Mouse (Mus musculus): Measurements from ENCODE around the gene Mxi1. TPM values are rescaled to one million over a fixed set of nuclear protein-coding genes. Genes with fewer than 3 reads are reported as not detected.

Gene Mxi1
- polyA plus RNA-seq, 1 experiment from 2014 or later = 68.4 TPM

GRCm38 (mm10) chr19:53360265-53360958 is 50.1 kb downstream of the Mxi1 start:
- Histone ChIP-seq H3K4me1 (peaks cover 41% of the 10 kb centered on the region), H3K9me3 (no peaks in the 10 kb centered on the region), H3K9ac (replicated peaks) (0 out of 2 replicates have a peak overlapping the region, but pooled peaks have one; percentile 4), H3K27ac (replicated peaks) (peak overlapping the region; percentile 81), H3K4me2 (replicated peaks) (peak overlapping the region; percentile 42), H3K4me3 (peak overlapping the region; percentile 23), H3K27me3 (no peaks in the 10 kb centered on the region), H3K36me3 (no peaks in the 10 kb centered on the region)
- peak; percentile 55 for ATAC-seq (replicated peaks)
- 15% methylated on average over 8 of the region's 8 CpGs for WGBS

- no peaks in the 10 kb centered on the region for H3K36me3 ChIP-seq
- ATAC-seq (replicated peaks) = no peak
- WGBS = 49% methylated on average over 2 of the region's 2 CpGs
- no peaks in the 10 kb centered on the region for H3K9me3 ChIP-seq
- no peak overlapping the region for H3K27ac ChIP-seq (replicated peaks)
- H3K4me3 ChIP-seq = no peak overlapping the region
- H3K27me3 ChIP-seq = no peaks in the 10 kb centered on the region
- H3K4me1 ChIP-seq = peaks cover 47% of the 10 kb centered on the region
- no peak overlapping the region for H3K9ac ChIP-seq (replicated peaks)
- H3K4me2 ChIP-seq (replicated peaks) = no peak overlapping the region
Observed at GRCm38 (mm10) chr19:53362967-53363366, 52.6 kb downstream of the Mxi1 start.

GRCm38 (mm10) chr19:53364551-53364950 is 54.2 kb downstream of the Mxi1 start:
- Histone ChIP-seq H3K36me3 (no peaks in the 10 kb centered on the region), H3K4me2 (replicated peaks) (no peak overlapping the region), H3K4me3 (no peak overlapping the region), H3K9ac (replicated peaks) (no peak overlapping the region), H3K27ac (replicated peaks) (no peak overlapping the region), H3K27me3 (no peaks in the 10 kb centered on the region), H3K4me1 (peaks cover 39% of the 10 kb centered on the region), H3K9me3 (no peaks in the 10 kb centered on the region)
- ATAC-seq (replicated peaks) = no peak
- 65% methylated on average over 2 of the region's 2 CpGs for WGBS

- H3K9ac ChIP-seq (replicated peaks) = no peak overlapping the region
- 0 out of 2 replicates have a peak overlapping the region, but pooled peaks have one; percentile 9 for H3K27ac ChIP-seq (replicated peaks)
- no peak overlapping the region for H3K4me3 ChIP-seq
- H3K9me3 ChIP-seq = no peaks in the 10 kb centered on the region
- no peaks in the 10 kb centered on the region for H3K27me3 ChIP-seq
- H3K36me3 ChIP-seq = no peaks in the 10 kb centered on the region
- no peak for ATAC-seq (replicated peaks)
- 14% methylated on average over 9 of the region's 9 CpGs for WGBS
- peaks cover 35% of the 10 kb centered on the region for H3K4me1 ChIP-seq
- no peak overlapping the region for H3K4me2 ChIP-seq (replicated peaks)
Observed at GRCm38 (mm10) chr19:53364963-53365362, 54.6 kb downstream of the Mxi1 start.

- ATAC-seq (replicated peaks) = no peak
- Histone ChIP-seq H3K4me3 (no peak overlapping the region), H3K9me3 (no peaks in the 10 kb centered on the region), H3K27me3 (no peaks in the 10 kb centered on the region), H3K9ac (replicated peaks) (no peak overlapping the region), H3K4me1 (peaks cover 23% of the 10 kb centered on the region), H3K36me3 (peaks cover 9% of the 10 kb centered on the region), H3K27ac (replicated peaks) (no peak overlapping the region), H3K4me2 (replicated peaks) (no peak overlapping the region)
- 85% methylated on average over 11 of the region's 11 CpGs for WGBS
Observed at GRCm38 (mm10) chr19:53366057-53366775, 55.9 kb downstream of the Mxi1 start.

- 77% methylated on average over 7 of the region's 7 CpGs for WGBS
- Histone ChIP-seq H3K36me3 (peaks cover 15% of the 10 kb centered on the region), H3K4me2 (replicated peaks) (no peak overlapping the region), H3K27me3 (no peaks in the 10 kb centered on the region), H3K27ac (replicated peaks) (no peak overlapping the region), H3K4me3 (no peak overlapping the region), H3K9ac (replicated peaks) (no peak overlapping the region), H3K9me3 (no peaks in the 10 kb centered on the region), H3K4me1 (peaks cover 19% of the 10 kb centered on the region)
- no peak for ATAC-seq (replicated peaks)
Observed at GRCm38 (mm10) chr19:53366881-53367280, 56.6 kb downstream of the Mxi1 start.

GRCm38 (mm10) chr19:53369469-53370043 is 59.2 kb downstream of the Mxi1 start:
- ATAC-seq (replicated peaks) = peak; percentile 59
- no peaks in the 10 kb centered on the region for H3K9me3 ChIP-seq
- H3K36me3 ChIP-seq = peaks cover 39% of the 10 kb centered on the region
- H3K27me3 ChIP-seq = no peaks in the 10 kb centered on the region
- H3K9ac ChIP-seq (replicated peaks) = no peak overlapping the region
- H3K4me3 ChIP-seq = no peak overlapping the region
- H3K4me1 ChIP-seq = peaks cover 14% of the 10 kb centered on the region
- no peak overlapping the region for H3K4me2 ChIP-seq (replicated peaks)
- WGBS = 33% methylated on average over 14 of the region's 14 CpGs
- H3K27ac ChIP-seq (replicated peaks) = no peak overlapping the region

- Histone ChIP-seq H3K4me3 (no peak overlapping the region), H3K36me3 (peaks cover 45% of the 10 kb centered on the region), H3K9me3 (no peaks in the 10 kb centered on the region), H3K27ac (replicated peaks) (no peak overlapping the region), H3K4me1 (peaks cover 8% of the 10 kb centered on the region), H3K9ac (replicated peaks) (no peak overlapping the region), H3K4me2 (replicated peaks) (no peak overlapping the region), H3K27me3 (no peaks in the 10 kb centered on the region)
- 83% methylated on average over 15 of the region's 15 CpGs for WGBS
- no peak for ATAC-seq (replicated peaks)
Observed at GRCm38 (mm10) chr19:53370233-53370632, 59.9 kb downstream of the Mxi1 start.

GRCm38 (mm10) chr19:53371666-53372065 is 61.3 kb downstream of the Mxi1 start, which contains the start of gene Gm10197:
Gene Gm10197 (minus strand): TSS chr19:53371766.
- H3K36me3 ChIP-seq = peaks cover 53% of the 10 kb centered on the region
- 91% methylated on average over 13 of the region's 13 CpGs for WGBS

GRCm38 (mm10) chr19:53373570-53373969 is 63.3 kb downstream of the Mxi1 start:
- Histone ChIP-seq H3K9ac (replicated peaks) (no peak overlapping the region), H3K27ac (replicated peaks) (no peak overlapping the region), H3K9me3 (no peaks in the 10 kb centered on the region), H3K4me3 (no peak overlapping the region), H3K4me2 (replicated peaks) (no peak overlapping the region), H3K36me3 (peaks cover 62% of the 10 kb centered on the region), H3K27me3 (no peaks in the 10 kb centered on the region), H3K4me1 (no peaks in the 10 kb centered on the region)
- WGBS = 93% methylated on average over 2 of the region's 2 CpGs
- no peak for ATAC-seq (replicated peaks)

More at GRCm38 (mm10) chr19:53371666-53372065, 61.3 kb downstream of the Mxi1 start, which contains the start of gene Gm10197:
- ATAC-seq (replicated peaks) = no peak
- H3K4me3 ChIP-seq = no peak within 1 kb of the TSS
- no peak within 1 kb of the TSS for H3K9ac ChIP-seq (replicated peaks)
- H3K4me1 ChIP-seq = no peaks in the 10 kb centered on the region
- no peaks in the 10 kb centered on the region for H3K27me3 ChIP-seq
- H3K9me3 ChIP-seq = no peaks in the 10 kb centered on the region
- no peak within 1 kb of the TSS for H3K27ac ChIP-seq (replicated peaks)
- H3K4me2 ChIP-seq (replicated peaks) = no peak within 1 kb of the TSS

- Histone ChIP-seq H3K36me3 (peaks cover 70% of the 10 kb centered on the region), H3K4me3 (no peak overlapping the region), H3K27ac (replicated peaks) (no peak overlapping the region), H3K9ac (replicated peaks) (no peak overlapping the region), H3K27me3 (no peaks in the 10 kb centered on the region), H3K4me2 (replicated peaks) (no peak overlapping the region), H3K4me1 (no peaks in the 10 kb centered on the region), H3K9me3 (no peaks in the 10 kb centered on the region)
- WGBS = 94% methylated on average over 6 of the region's 6 CpGs
- ATAC-seq (replicated peaks) = no peak
Observed at GRCm38 (mm10) chr19:53375299-53375698, 65.0 kb downstream of the Mxi1 start.

GRCm38 (mm10) chr19:53375816-53376215 is 65.5 kb downstream of the Mxi1 start:
- ATAC-seq (replicated peaks) = no peak
- Histone ChIP-seq H3K9ac (replicated peaks) (no peak overlapping the region), H3K36me3 (peaks cover 70% of the 10 kb centered on the region), H3K27ac (replicated peaks) (no peak overlapping the region), H3K27me3 (no peaks in the 10 kb centered on the region), H3K4me1 (no peaks in the 10 kb centered on the region), H3K4me3 (no peak overlapping the region), H3K9me3 (no peaks in the 10 kb centered on the region), H3K4me2 (replicated peaks) (no peak overlapping the region)
- WGBS = 94% methylated on average over 9 of the region's 9 CpGs

Measured in forebrain, embryonic 15.5 days (tissue).